Mouse (Mus musculus) layer of hippocampus, postnatal 36 days (tissue): ENCODE data around the gene Cxxc4. TPM values are rescaled to one million over a fixed set of nuclear protein-coding genes. Genes with fewer than 3 reads are reported as not detected.
"Not testable (repeated sequence)": the region's sequence is repeated elsewhere in the genome, so short reads cannot be mapped to it uniquely, and the experiment has no call there.

Experiments
- DNase-seq, 2 experiments: peaks; one replicate each; pipeline ENCODE4 v3.0.0; 2022
- total RNA-seq, 2 experiments: library from RNA; stranded (reverse); gene quantifications; 2 replicates each; pipeline ENCODE4 v1.2.3; 2021

The Cxxc4 gene
- total RNA-seq = 10 to 100 TPM; 12.6 to 13.4 TPM

- no peak for DNase-seq
Measured at GRCm38 (mm10) chr3:134236414-134237112, at the start of gene Cxxc4. Gene Cxxc4, plus strand, starts transcription at chr3:134236484.

- no peak for DNase-seq
Measured at GRCm38 (mm10) chr3:134188979-134189946, 47.0 kb upstream of the Cxxc4 start.

GRCm38 (mm10) chr3:134190046-134190445 is 46.2 kb upstream of the Cxxc4 start:
- DNase-seq = no peak

GRCm38 (mm10) chr3:134199892-134200291 is 36.4 kb upstream of the Cxxc4 start:
- no peak for DNase-seq

GRCm38 (mm10) chr3:134206624-134207023 is 29.7 kb upstream of the Cxxc4 start:
- DNase-seq = no peak

- no peak for DNase-seq
Measured at GRCm38 (mm10) chr3:134210950-134211349, 25.3 kb upstream of the Cxxc4 start.

GRCm38 (mm10) chr3:134219881-134220280 is 16.4 kb upstream of the Cxxc4 start:
- DNase-seq = not testable (repeated sequence)

- no peak for DNase-seq
Measured at GRCm38 (mm10) chr3:134221002-134221401, 15.3 kb upstream of the Cxxc4 start.

GRCm38 (mm10) chr3:134222593-134222992 is 13.7 kb upstream of the Cxxc4 start:
- no peak for DNase-seq

- DNase-seq = no peak
Measured at GRCm38 (mm10) chr3:134223956-134224355, 12.3 kb upstream of the Cxxc4 start.

- no peak for DNase-seq
Measured at GRCm38 (mm10) chr3:134225928-134226327, 10.4 kb upstream of the Cxxc4 start.

GRCm38 (mm10) chr3:134232753-134233152 is 3.5 kb upstream of the Cxxc4 start:
- DNase-seq = no peak

- DNase-seq = peak; percentile 50 to 51
Measured at GRCm38 (mm10) chr3:134235491-134236413, 532 bp upstream of the Cxxc4 start.

- DNase-seq = no peak
Measured at GRCm38 (mm10) chr3:134237113-134237805, 975 bp downstream of the Cxxc4 start.

- DNase-seq = peak in 1 of 2 experiments; percentile 7
Measured at GRCm38 (mm10) chr3:134238621-134239310, 2.5 kb downstream of the Cxxc4 start.

- peak; percentile 61 to 66 for DNase-seq
Measured at GRCm38 (mm10) chr3:134239321-134239970, 3.2 kb downstream of the Cxxc4 start.

GRCm38 (mm10) chr3:134239971-134240717 is 3.9 kb downstream of the Cxxc4 start:
- peak; percentile 65 to 68 for DNase-seq

GRCm38 (mm10) chr3:134240718-134241025 is 4.4 kb downstream of the Cxxc4 start:
- no peak for DNase-seq

GRCm38 (mm10) chr3:134243168-134243849 is 7.0 kb downstream of the Cxxc4 start:
- no peak for DNase-seq
